Mouse (Mus musculus) c-Kit-positive CD71-positive TER-119-negative erythroid progenitor cells, embryonic 14.5 days (primary cell): Measurements from ENCODE around the gene Etfdh.
A peak's percentile ranks its signal among the peaks of the same experiment; 100 is the strongest.
"Not testable (repeated sequence)": the region's sequence is repeated elsewhere in the genome, so short reads cannot be mapped to it uniquely, and the experiment has no call there.

ENCODE experiments used
- DNase-seq: peaks from one replicate; pipeline ENCODE4 v3.0.0-alpha.2; 2013; ENCODE audit warnings: low read depth

The Etfdh gene

DNA sequence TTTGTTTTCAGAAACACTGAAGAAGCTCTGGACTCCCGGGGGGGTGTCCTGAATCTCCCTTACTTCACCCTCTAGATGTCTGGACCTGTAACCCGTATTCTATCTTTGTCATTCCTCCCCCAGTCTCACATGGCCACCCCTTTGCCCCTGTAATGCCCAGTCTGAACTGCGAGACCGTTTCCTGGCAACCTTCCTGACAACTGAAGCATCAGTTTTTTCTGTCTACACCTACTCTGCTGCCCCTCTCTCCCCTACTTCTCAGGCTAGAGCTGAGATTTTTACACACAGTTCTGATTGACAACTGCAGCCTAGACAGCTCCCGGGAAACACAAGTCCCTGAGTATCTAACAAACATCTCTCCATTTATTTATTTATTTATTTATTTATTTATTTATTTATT, 52.4 kb downstream of the Etfdh start:
- DNase-seq: no peak

DNA sequence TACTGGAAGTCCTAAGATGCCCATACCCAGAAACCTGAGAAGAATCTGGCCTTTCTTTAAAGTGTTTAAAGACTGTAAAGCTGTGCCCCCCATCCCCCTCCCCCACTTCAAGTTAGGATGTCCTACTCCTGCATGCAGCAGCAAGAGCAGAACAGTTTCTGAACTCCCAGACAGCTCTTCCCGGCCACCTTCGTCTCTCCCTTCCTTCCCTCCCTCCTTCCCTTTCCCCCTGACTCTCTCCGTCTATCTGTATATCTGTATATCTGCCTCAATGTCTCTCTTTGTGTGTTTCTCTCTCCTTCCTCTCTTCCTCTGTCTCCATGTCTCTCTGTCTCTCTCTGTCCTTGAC, 52.9 kb downstream of the Etfdh start:
- no peak for DNase-seq

DNA sequence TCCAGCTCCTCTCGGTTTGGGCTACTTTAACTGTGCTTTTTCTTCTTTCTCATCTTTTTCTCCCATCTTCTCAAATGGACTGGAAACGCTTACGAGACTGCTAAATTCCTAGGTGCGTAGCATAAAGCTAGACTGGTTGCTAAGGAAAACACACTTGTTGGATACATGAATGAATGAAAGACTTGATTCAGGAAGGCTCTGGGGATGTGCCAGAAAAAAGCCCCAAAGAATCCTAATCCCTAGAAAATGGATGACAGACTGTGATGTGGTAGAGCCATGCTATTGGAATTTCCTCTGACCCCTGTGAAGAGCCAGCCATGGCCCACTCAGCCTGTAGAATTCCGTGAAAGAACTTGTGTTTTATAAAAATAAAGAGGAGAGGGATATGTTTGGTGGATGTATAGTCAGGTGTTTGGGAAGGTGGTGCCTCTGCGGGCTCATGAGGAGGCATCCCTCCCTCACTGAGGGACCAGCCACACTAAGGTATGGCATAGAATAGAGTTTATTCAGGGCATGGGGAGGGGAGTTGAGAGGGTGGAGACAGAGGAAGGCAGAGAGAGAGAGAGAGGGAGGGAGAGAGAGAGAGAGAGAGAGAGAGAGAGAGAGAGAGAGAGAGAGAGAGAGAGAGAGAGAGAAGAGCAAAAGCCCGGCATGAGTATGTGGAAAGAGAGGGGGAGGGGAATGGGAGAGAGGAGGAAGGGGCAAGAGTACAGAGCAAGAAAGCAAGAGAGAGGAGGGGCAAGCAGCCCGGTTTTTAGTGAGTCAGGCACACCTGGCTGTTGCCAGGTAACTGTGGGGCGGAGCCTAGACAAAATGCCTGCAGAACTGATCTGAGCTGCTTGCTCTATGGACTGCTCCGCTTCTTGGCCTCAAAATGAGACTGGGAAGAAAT, 53.5 kb downstream of the Etfdh start:
- no peak for DNase-seq

- DNase-seq: peak; percentile 80
Observed at GRCm38 (mm10) chr3:79574336-79574735, 55.0 kb downstream of the Etfdh start.

GRCm38 (mm10) chr3:79573376-79573775, 55.9 kb downstream of the Etfdh start:
- DNase-seq: not testable (repeated sequence)

DNA sequence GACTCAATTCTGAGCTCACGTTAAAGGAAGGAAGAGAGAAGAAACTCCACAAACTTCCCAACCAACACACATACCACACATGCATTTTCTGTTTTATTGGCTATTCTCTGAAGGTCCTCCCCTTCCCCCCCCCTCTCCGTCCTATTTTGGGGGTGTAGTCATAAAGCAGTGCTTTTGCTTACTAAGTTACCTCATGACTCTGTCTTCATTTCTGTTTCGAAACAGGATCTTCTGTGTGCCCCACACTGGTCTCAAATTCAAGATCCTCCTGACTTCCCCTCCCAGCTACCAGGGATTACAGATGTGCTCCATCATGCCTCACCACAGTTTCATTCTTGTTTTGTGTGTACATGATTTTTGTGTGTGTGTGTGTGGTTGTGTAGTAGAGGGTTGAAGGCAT, 56.9 kb downstream of the Etfdh start:
- DNase-seq: no peak

GRCm38 (mm10) chr3:79569351-79569681, 60.0 kb downstream of the Etfdh start:
- no peak for DNase-seq

DNA sequence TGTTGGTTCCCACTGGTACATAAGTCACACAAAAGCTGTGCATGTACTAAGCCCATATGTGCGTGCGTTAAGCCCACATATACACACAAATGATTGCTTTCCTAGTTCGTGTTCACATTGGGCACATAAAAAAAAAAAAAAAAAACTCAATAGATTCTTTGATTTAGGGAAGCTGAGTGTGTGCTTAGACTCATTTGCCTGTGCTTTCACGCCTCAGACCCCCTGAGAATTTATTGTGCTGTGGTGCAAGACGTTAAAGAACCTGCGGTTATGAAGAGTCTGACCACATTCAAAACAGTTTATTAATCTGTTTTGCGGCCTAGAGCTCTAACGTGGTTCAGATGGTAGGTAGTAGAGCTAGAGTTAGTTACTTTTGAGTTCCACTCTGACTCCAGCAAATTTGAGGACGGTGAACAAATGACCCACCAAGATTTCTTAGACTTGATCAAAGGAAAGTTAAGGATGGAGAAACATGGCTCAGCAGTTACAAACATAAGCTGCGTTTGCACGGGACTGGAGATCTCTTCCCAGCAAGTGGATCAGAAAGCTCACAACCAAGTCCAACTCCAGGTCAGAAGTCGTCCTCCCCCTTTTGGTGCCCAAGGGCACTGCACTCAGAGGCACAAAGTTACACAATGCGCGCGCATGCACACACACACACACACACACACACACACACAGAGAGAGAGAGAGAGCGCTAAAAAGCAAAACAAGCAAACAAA, 60.5 kb downstream of the Etfdh start:
- DNase-seq: no peak

DNA sequence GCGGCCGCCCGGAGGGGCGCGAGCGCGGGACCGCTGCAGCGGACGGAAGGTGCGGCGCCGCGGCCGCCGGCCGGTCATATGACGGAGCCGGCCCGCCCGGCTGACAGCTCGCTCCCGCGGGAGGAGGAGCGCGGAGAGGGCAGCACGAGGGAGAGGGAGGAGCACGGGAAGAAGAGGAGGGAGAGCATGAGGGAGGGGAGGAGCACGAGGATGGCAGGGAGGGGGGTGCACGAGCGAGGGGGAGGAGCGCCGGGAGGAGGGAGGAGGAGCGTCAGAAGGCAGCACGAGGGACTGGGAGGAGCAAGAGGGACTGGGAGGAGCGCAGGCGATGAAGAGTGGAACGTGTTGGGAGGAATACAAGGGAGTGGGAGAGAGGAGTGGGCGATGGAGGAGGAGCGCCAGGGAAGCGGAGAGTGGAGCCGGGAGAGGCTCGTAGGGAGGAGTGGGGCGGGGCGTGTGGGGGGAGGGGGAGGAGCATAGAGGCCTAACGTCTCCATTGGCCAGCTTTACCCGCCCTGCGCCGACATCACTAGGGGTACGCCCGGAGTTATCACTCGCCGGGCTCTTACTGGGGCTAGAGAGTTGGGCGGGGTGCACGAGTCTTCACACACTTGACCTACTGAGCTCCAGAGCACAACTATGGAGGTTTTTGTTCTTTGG, 61.5 kb downstream of the Etfdh start, which contains the start of gene Fnip2:
Gene Fnip2, minus strand, starts transcription at position 94 of the 660 bp plus-strand sequence.
- DNase-seq: peak; percentile 85

DNA sequence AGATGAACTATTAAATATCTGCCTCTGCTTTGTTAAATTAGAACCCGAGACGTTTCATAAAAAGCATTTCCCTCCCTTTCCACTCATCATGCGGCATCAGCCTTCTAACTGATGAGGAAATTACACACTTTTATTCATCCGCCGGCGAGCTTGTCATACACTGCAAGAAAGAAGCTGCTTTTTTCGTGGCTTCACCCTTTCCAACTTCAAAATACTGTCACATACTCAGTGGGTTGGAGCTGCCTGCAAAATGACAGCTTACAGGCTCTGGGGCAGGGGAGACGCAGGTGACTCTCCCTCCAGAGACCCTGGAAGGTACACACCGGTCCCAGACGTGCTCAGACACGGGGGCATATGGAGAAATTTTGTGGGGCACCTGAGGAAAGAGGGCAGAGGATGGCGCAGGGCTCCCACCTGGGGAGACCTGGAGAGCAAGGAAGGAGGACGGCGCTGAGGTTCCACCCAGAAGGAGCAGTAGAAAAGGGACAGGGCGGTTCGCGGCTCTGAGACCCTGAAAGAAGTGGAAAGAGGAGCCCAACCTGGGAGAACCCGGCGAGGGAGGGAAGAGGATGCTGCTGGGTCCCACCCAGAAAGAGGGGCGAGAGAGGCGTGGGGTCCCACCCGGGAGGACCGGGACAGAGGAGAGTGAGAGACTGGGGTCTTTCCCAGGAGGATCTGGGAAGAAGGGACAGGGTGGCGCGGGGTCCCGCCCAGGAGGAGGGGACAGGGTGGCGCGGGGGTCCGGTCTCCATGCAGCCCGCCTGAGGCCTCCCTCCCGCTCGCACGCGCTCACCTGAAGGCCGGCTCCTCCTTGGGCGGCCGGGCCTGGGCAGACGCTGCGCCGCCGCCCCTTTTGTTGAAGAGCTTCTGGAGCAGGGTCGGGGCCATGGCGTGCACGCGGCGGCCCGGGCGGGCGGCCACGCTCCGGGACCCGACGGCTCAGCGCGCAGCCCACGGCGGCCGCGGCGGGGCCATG, 62.3 kb downstream of the Etfdh start:
- DNase-seq: no peak

- DNase-seq: no peak
Observed at GRCm38 (mm10) chr3:79564875-79565606, 64.3 kb downstream of the Etfdh start.

DNA sequence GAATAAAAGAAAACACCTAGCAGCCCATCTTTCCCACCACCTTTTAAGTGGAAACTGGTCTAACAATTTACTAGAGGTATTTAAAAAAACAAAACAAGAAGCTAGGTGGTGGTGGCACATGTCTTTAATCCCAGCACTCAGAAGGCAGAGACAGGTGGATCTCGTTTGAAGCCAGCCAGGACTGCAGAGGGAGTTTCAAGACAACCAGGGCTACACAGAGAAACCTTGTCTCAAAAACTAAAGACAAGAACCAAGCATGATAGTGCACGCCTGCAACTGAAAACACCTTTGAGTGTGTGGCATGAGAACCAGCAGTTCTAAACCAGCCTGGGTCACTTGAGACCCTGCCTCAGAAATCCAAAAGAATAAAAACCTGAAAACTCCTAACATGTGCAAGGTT, 65.8 kb downstream of the Etfdh start:
- no peak for DNase-seq

DNA sequence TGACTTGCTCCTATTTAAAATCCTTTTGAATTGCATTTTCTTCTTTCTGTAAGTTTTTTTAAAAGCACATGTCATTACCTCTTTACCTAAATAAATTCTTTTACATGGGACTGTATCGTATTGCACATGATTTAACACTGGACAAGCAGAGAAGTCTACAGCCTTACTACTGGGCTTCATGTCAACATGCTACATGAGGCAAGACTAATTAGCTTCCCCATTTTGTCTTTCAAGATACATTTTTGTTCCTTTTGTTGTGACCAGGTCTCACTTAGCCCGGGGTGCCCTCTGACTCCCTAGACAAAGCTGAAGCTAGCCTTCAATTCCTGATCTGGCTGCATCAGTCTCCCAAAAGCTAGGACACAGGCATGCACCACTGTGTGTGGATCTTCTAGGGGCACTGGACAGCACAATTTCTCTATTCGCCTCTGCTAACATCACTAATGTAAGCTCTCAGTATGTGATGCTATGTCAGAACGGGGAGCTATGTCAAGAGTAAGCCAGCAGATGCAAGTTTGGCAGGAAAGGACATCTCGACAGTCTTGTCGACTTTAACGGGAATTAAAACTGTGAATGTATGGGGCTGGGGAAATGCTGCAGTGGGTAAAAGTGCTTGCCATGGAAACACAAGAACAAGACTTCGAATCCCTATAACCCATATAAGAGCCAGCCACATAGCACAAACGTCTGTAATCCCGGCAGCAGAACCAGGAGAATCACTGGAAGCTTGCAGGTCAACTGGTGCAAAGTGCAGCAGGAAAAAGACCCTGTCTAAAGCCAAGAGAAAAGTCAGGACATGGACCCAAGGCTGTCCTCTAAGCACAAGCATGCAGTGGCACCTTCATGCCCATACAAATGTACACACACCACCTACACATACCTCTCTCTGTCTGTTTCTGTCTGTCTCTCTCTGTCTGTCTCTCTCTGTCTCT, 67.2 kb downstream of the Etfdh start:
- no peak for DNase-seq

DNA sequence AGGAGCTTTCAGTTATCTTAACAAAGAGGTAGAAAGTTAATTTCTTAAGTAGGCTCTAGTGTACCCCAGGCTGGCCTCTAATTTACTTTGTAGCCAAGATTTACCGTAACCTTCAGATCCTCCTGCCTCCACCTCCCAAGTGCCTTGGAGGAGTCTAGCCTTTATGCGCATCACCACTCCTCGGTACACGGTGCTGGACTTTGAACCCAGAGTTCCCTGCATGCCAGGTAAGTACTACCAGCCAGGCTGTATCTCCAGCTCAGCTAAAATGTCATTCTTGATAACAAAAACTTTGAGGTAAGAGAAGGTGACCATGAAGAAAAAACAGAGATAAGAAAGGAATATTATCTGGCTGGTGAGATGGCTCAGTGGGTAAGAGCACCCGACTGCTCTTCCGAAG, 68.7 kb downstream of the Etfdh start:
- no peak for DNase-seq

- DNase-seq: no peak
Observed at GRCm38 (mm10) chr3:79559773-79560045, 69.6 kb downstream of the Etfdh start.

GRCm38 (mm10) chr3:79559021-79559772, 70.1 kb downstream of the Etfdh start:
- DNase-seq: no peak

DNA sequence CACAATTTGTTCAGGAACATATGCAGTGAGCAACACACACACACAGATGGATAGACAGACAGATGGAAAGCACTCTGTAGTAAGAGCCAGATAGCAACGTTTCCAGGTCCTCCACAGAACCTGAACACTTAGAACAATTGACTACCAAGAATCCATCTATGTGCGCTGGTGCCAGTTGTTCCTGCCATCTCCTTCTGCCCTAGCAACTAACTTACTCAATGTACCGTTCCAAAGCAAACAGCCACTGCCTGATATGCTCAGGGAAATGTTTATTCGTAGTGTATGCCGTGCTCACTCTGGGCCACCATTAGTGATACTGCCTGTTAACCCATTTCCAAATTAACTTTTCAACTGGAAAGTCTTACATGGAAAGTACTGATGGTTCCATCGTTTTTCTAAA, 74.2 kb downstream of the Etfdh start:
- no peak for DNase-seq
